Mouse (Mus musculus) olfactory bulb, adult 2 months (tissue): ENCODE measurements at regions not wholly inside any gene's neighbourhood (a gene's known extent, or its start where the extent isn't known, plus 50 kb on each side); places are given as distances from the start of the nearest gene placed in this dataset.

ENCODE experiments used
- CTCF ChIP-seq: fragments of 200-500 bp; IDR thresholded peaks from 2 replicates; pipeline ENCODE4 v1.5.1; 2012; ENCODE audit warnings: low read depth, mild to moderate bottlenecking, low read length, moderate library complexity; ENCODE audit not compliant: insufficient read depth
- POLR2A ChIP-seq: fragments of 200-500 bp; IDR thresholded peaks from 2 replicates; pipeline ENCODE4 v1.6.1; 2012; ENCODE audit warnings: mild to moderate bottlenecking, low read depth, low read length, moderate library complexity; ENCODE audit not compliant: insufficient read depth

- TF ChIP-seq POLR2A (no peak), CTCF (no peak)
Observed at GRCm38 (mm10) chr1:158056994-158057630, 299.0 kb downstream of the Brinp2 start.
